Mouse (Mus musculus): ENCODE data around the gene Hpca. TPM values are rescaled to one million over a fixed set of nuclear protein-coding genes. Genes with fewer than 3 reads are reported as not detected.

Hpca gene
- polyA plus RNA-seq, 1 experiment from 2014 or later, result not detected

DNA sequence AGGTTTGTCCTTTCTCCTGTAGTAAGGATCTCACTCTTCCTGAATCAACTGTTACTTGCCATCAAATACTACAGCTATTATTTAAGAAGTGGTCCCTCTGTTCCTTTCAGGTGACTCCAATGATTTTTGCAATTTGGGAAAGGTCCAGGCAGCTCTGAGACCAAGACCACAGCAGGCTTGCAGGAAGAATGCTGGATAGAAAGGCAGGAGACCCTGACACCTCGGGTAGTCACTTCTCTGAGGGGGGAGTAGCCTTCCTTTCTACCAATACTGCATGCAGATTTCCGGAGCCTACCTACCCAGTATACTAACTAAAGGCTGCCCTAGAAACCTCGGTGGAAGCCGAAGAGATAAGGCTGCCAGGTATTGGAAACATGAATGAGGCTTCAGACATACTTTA, 23.6 kb upstream of the Hpca start:
- DNase-seq (ENCODE audit: low read depth, low spot score) (no peak), ATAC-seq (no peak)
- ChIA-PET CTCF (interaction anchor here (3.2 kb wide), 1 partner anchor 11 kb away, joined by 9 read pairs; no protein-coding TSS in a partner anchor), POLR2A (no interaction called here)
- in situ Hi-C loops (cut with MboI; ENCODE audit: low pct_unique_long_range_greater_than_20kb), result loop anchor here (25.0 kb wide), 1 partner anchor 317 kb away; the partner anchor contains the start of gene Bsdc1
- no peak for TF ChIP-seq CTCF (IDR thresholded peaks at IDR 0.05)
- H3K27me3 ChIP-seq, result no peaks in the 10 kb centered on the region

DNA sequence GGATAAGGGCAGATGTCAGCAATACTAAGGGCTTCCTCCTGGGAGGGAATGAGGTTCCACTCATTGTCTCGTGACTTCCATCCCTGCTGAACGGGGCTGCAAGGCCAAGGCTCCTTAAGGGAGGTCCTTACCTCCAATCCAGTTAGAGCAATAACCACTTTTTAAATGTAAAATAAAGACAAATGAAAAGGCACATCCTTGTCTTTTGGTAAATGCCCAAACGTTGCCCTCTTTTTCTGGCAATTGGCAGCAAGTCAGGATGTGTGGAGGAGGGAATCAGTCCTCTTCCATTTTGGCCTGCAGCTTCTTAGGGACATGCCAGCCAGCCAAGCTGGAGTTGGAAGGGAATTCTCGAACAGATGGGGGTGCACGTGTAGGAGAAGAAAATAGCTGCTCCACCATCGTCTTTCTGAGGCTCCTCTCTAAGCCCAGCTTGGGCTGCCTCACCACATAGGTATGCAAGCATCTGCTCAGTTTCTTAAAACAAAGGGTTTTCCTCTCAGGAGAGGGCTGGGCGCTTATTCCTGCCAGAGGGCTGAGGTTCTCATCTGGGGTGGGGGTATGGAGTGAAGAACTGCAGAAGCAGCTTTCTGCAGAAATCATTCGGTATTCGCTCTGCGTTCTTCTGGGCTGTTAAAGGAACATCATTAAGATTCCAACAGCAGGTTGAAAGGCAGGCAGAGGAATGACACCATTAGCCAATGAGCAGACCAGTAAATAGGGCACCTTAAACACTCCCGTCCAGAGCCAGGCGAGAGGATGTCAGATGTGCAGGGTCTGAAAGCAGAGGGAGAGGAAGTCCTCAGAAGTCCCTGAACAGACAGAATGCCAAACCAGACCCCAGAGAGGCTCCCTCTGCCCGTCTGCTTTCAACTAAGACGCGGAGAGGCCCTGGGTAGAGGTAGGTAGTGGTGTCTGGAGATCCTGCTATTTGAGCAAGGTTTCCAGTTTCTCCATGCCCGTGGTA, 22.8 kb upstream of the Hpca start:
- in situ Hi-C loops (cut with MboI; ENCODE audit: low pct_unique_long_range_greater_than_20kb), result loop anchor here (25.0 kb wide), 1 partner anchor 318 kb away; the partner anchor contains the start of gene Bsdc1
- DNase-seq (ENCODE audit: low read depth, low spot score) (no peak), ATAC-seq (no peak)
- ChIA-PET POLR2A (no interaction called here), CTCF (interaction anchor here (1.3 to 3.2 kb wide), 3 partner anchors 10 to 132 kb away, joined by 3 to 9 read pairs (median 7); no protein-coding TSS in a partner anchor)
- H3K27me3 ChIP-seq, result no peaks in the 10 kb centered on the region
- no peak for TF ChIP-seq CTCF (IDR thresholded peaks at IDR 0.05)

- no peaks in the 10 kb centered on the region for H3K27me3 ChIP-seq
- ATAC-seq (no peak), DNase-seq (ENCODE audit: low read depth, low spot score) (no peak)
- ChIA-PET CTCF (interaction anchor here (1.3 to 3.2 kb wide), 3 partner anchors 9 to 133 kb away, joined by 3 to 9 read pairs (median 7); no protein-coding TSS in a partner anchor), POLR2A (interaction anchor here (0.6 kb wide), 1 partner anchor 501 kb away, joined by 5 read pairs; no protein-coding TSS in a partner anchor)
- in situ Hi-C loops (cut with MboI; ENCODE audit: low pct_unique_long_range_greater_than_20kb), result loop anchor here (25.0 kb wide), 1 partner anchor 319 kb away; the partner anchor contains the start of gene Bsdc1
- no peak for TF ChIP-seq CTCF (IDR thresholded peaks at IDR 0.05)
These were observed 21.7 kb upstream of the Hpca start for GRCm38 (mm10) chr4:129143509-129143908.

GRCm38 (mm10) chr4:129142439-129143045, 20.7 kb upstream of the Hpca start:
- ATAC-seq, result no peak
- no peak for TF ChIP-seq CTCF (IDR thresholded peaks at IDR 0.05)
- ChIA-PET POLR2A (no interaction called here), CTCF (interaction anchor here (0.6 to 1.5 kb wide), 2 partner anchors 12 to 85 kb away, joined by 3 read pairs; no protein-coding TSS in a partner anchor)
- DNase-seq (ENCODE audit: low read depth, low spot score), result no peak
- in situ Hi-C loops (cut with MboI; ENCODE audit: low pct_unique_long_range_greater_than_20kb), result loop anchor here (25.0 kb wide), 1 partner anchor 320 kb away; the partner anchor contains the start of gene Bsdc1
- no peaks in the 10 kb centered on the region for H3K27me3 ChIP-seq

GRCm38 (mm10) chr4:129141560-129142438, 20.0 kb upstream of the Hpca start:
- CTCF ChIA-PET, result interaction anchor here (0.6 kb wide), 1 partner anchor 86 kb away, joined by 3 read pairs; no protein-coding TSS in a partner anchor
- no peak for TF ChIP-seq CTCF (IDR thresholded peaks at IDR 0.05)
- in situ Hi-C loops (cut with MboI; ENCODE audit: low pct_unique_long_range_greater_than_20kb), result loop anchor here (25.0 kb wide), 1 partner anchor 321 kb away; the partner anchor contains the start of gene Bsdc1
- DNase-seq (ENCODE audit: low read depth, low spot score) (no peak), ATAC-seq (no peak)
- no peaks in the 10 kb centered on the region for H3K27me3 ChIP-seq
- POLR2A ChIA-PET, result no interaction called here

GRCm38 (mm10) chr4:129140808-129141207, 19.0 kb upstream of the Hpca start:
- no peak for TF ChIP-seq CTCF (IDR thresholded peaks at IDR 0.05)
- in situ Hi-C loops (cut with MboI; ENCODE audit: low pct_unique_long_range_greater_than_20kb), result loop anchor here (25.0 kb wide), 1 partner anchor 321 kb away; the partner anchor contains the start of gene Bsdc1
- ChIA-PET POLR2A (no interaction called here), CTCF (interaction anchor here (1.0 to 2.0 kb wide), 4 partner anchors 9 to 20 kb away, joined by 3 to 4 read pairs (median 4); no protein-coding TSS in a partner anchor)
- H3K27me3 ChIP-seq, result no peaks in the 10 kb centered on the region
- no peak for ATAC-seq
- DNase-seq (ENCODE audit: low read depth, low spot score), result no peak

- POLR2A ChIA-PET, result no interaction called here
These were observed 17.8 kb upstream of the Hpca start for GRCm38 (mm10) chr4:129139642-129140041.

DNA sequence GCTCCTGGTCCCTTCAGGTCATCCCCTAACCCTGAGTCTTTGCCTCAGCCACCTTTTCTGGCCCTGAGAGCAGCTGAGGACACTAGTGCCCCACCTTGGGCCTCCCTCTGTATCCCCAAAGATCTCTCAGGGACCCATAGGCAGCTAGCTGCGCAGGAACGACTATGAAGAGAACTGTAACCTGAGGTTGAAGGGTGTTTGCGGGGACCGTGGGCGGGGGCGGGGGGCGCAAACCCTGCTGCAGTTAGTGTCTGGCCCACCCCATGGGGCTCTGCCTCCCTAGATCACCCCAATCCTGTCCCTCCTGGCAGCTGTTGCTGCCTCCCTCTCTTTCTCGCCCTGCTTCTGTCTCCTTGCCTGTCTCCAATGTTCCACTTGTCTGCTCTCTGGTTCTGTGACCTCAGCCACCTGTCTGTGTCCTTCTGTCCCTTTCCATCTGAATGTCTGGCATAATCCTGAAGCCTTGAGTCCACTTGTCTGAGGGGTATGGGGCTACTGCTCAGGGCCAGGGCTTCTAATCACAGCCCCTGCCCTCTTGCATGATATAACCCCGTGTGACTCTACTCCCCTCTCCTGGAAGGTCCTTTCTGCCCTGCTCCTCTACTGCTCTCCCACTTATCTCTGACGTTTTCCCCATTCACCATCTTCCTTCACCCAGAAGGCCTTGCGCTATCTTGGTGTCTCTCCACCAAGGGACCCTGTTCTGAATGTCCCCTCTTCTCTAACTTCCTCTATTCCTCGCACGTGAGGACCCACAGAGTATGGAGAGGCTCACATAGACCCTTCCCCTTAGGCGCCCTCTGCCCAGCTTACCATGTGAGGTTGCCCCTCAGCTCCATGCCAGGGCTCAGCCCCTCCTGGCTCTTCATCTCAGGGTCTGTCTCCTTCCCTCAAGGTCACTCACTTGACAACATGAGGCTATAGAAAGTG, 15.8 kb upstream of the Hpca start:
- DNase-seq (ENCODE audit: low read depth, low spot score), result no peak
- no peak for ATAC-seq
- in situ Hi-C loops (cut with MboI; ENCODE audit: low pct_unique_long_range_greater_than_20kb), result loop anchor here (10.0 to 25.0 kb wide), 2 partner anchors 137 to 325 kb away; partner anchors contain the start of gene Bsdc1
- CTCF ChIA-PET, result no interaction called here
- TF ChIP-seq CTCF (IDR thresholded peaks at IDR 0.05), result no peak
- H3K27me3 ChIP-seq, result no peaks in the 10 kb centered on the region
- POLR2A ChIA-PET, result no interaction called here

More at GRCm38 (mm10) chr4:129139642-129140041, 17.8 kb upstream of the Hpca start:
- H3K27me3 ChIP-seq, result no peaks in the 10 kb centered on the region
- ATAC-seq (no peak), DNase-seq (ENCODE audit: low read depth, low spot score) (no peak)
- in situ Hi-C loops (cut with MboI; ENCODE audit: low pct_unique_long_range_greater_than_20kb), result loop anchor here (10.0 to 25.0 kb wide), 2 partner anchors 135 to 323 kb away; partner anchors contain the start of gene Bsdc1
- CTCF ChIA-PET, result interaction anchor here (1.4 to 2.0 kb wide), 3 partner anchors 10 to 21 kb away, joined by 4 read pairs; no protein-coding TSS in a partner anchor
- TF ChIP-seq CTCF (IDR thresholded peaks at IDR 0.05), result no peak
